Mouse (Mus musculus): ENCODE measurements around the gene Zfp148.
"Not testable (repeated sequence)": the region's sequence is repeated elsewhere in the genome, so short reads cannot be mapped to it uniquely, and the experiment has no call there.

The Zfp148 gene

GRCm38 (mm10) chr16:33454306-33454705, 73.7 kb downstream of the Zfp148 start:
- no peak for ATAC-seq (ENCODE audit: insufficient number of reproducible peaks, low FRiP score, low TSS enrichment)

GRCm38 (mm10) chr16:33455263-33455910, 74.8 kb downstream of the Zfp148 start:
- no peak for ATAC-seq (ENCODE audit: insufficient number of reproducible peaks, low FRiP score, low TSS enrichment)

GRCm38 (mm10) chr16:33459101-33459500, 78.5 kb downstream of the Zfp148 start:
- ATAC-seq (ENCODE audit: insufficient number of reproducible peaks, low FRiP score, low TSS enrichment): no peak

GRCm38 (mm10) chr16:33461416-33461815, 80.8 kb downstream of the Zfp148 start:
- ATAC-seq (ENCODE audit: insufficient number of reproducible peaks, low FRiP score, low TSS enrichment): no peak

GRCm38 (mm10) chr16:33464509-33465241, 84.0 kb downstream of the Zfp148 start:
- ATAC-seq (ENCODE audit: insufficient number of reproducible peaks, low FRiP score, low TSS enrichment): no peak

GRCm38 (mm10) chr16:33465242-33465614, 84.6 kb downstream of the Zfp148 start:
- ATAC-seq (ENCODE audit: insufficient number of reproducible peaks, low FRiP score, low TSS enrichment): no peak

GRCm38 (mm10) chr16:33467451-33467850, 86.8 kb downstream of the Zfp148 start:
- no peak; the same call in 1 of the 2 replicates for ATAC-seq (ENCODE audit: insufficient number of reproducible peaks, low FRiP score, low TSS enrichment)

- no peak for ATAC-seq (ENCODE audit: insufficient number of reproducible peaks, low FRiP score, low TSS enrichment)
These were observed 89.3 kb downstream of the Zfp148 start for GRCm38 (mm10) chr16:33469973-33470372.

GRCm38 (mm10) chr16:33474381-33474780, 93.7 kb downstream of the Zfp148 start:
- ATAC-seq (ENCODE audit: insufficient number of reproducible peaks, low FRiP score, low TSS enrichment): no peak

GRCm38 (mm10) chr16:33479926-33480325, 99.3 kb downstream of the Zfp148 start:
- ATAC-seq (ENCODE audit: insufficient number of reproducible peaks, low FRiP score, low TSS enrichment): no peak

GRCm38 (mm10) chr16:33481148-33481547, 100.5 kb downstream of the Zfp148 start:
- no peak for ATAC-seq (ENCODE audit: insufficient number of reproducible peaks, low FRiP score, low TSS enrichment)

GRCm38 (mm10) chr16:33482309-33482708, 101.7 kb downstream of the Zfp148 start:
- ATAC-seq (ENCODE audit: insufficient number of reproducible peaks, low FRiP score, low TSS enrichment): no peak

GRCm38 (mm10) chr16:33487709-33488108, 107.1 kb downstream of the Zfp148 start:
- no peak for ATAC-seq (ENCODE audit: insufficient number of reproducible peaks, low FRiP score, low TSS enrichment)

GRCm38 (mm10) chr16:33494374-33494773, 113.7 kb downstream of the Zfp148 start:
- no peak for ATAC-seq (ENCODE audit: insufficient number of reproducible peaks, low FRiP score, low TSS enrichment)

- ATAC-seq (ENCODE audit: insufficient number of reproducible peaks, low FRiP score, low TSS enrichment): no peak
These were observed 127.4 kb downstream of the Zfp148 start for GRCm38 (mm10) chr16:33508082-33508481.

- ATAC-seq (ENCODE audit: insufficient number of reproducible peaks, low FRiP score, low TSS enrichment): not testable (repeated sequence)
These were observed 128.6 kb downstream of the Zfp148 start for GRCm38 (mm10) chr16:33509231-33509630.

- ATAC-seq (ENCODE audit: insufficient number of reproducible peaks, low FRiP score, low TSS enrichment): not testable (repeated sequence)
These were observed 130.2 kb downstream of the Zfp148 start for GRCm38 (mm10) chr16:33510856-33511255.

GRCm38 (mm10) chr16:33512555-33512954, 131.9 kb downstream of the Zfp148 start:
- ATAC-seq (ENCODE audit: insufficient number of reproducible peaks, low FRiP score, low TSS enrichment): no peak

GRCm38 (mm10) chr16:33516807-33517565, 136.3 kb downstream of the Zfp148 start, which contains the start of gene Slc12a8:
Gene Slc12a8 (plus strand): TSS chr16:33517328.
- ATAC-seq (ENCODE audit: insufficient number of reproducible peaks, low FRiP score, low TSS enrichment): peak; percentile 50; the same call in 1 of the 2 replicates

- peak; percentile 37; the same call in 1 of the 2 replicates for ATAC-seq (ENCODE audit: insufficient number of reproducible peaks, low FRiP score, low TSS enrichment)
These were observed 137.0 kb downstream of the Zfp148 start for GRCm38 (mm10) chr16:33517627-33518026.

GRCm38 (mm10) chr16:33518236-33518635, 137.6 kb downstream of the Zfp148 start:
- no peak for ATAC-seq (ENCODE audit: insufficient number of reproducible peaks, low FRiP score, low TSS enrichment)

Data from cerebellum, adult (tissue).